Mouse (Mus musculus) adrenal gland, postnatal 0 days (tissue): ENCODE data around the gene Ap2m1. TPM values are rescaled to one million over a fixed set of nuclear protein-coding genes. Genes with fewer than 3 reads are reported as not detected.

ENCODE experiments used
- polyA plus RNA-seq: library from polyadenylated mRNA; unstranded; fragments of >200 nt; fragmentation: Nextera tagmentation; extraction: Ambion mirVana; gene quantifications from 2 replicates; pipeline ENCODE4 v1.2.1, GENCODE M21; 2015

Gene Ap2m1
- polyA plus RNA-seq, result 460 and 512 TPM in 2 replicates

DNA sequence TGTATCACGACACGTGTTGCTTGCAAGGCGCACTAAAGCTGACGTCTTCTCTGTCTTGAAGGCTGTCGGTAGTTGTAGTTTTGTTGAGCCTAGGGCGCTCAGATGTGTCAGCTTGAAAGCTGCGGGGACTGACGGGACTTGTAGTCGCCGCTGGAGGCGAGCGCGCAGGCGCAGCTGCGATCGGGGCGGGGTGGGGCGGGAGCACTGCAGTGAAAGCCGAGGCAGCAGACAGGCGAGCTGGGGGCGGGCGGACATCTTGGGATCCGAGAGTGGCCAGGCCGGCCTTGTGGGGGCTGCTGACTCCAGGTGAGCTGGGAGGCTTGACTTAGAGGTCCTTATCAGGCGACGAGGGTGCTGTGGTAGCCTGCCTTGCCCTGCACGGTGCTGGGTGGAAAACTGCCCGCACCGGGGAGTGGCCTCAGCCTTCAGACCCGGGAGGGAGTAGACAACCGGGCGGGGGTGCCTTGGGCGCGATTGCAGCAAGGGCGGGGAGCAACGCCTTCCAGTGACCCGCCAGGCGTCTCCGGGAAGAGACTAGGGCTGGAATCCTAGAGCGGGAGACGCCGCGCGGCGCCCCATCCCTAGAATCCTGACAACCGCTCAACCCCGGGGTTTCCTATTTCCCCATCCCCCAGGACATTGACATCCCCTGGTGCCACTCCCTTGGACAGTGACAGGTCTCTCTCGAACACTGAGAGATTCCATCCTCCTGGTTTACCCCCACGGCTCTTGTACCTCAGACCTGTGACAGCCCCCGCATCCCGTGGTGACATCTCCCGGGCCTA is at the start of gene Ap2m1:
TSS of gene Ap2m1 (plus strand) at position 183 of the 785 bp plus-strand sequence.

DNA sequence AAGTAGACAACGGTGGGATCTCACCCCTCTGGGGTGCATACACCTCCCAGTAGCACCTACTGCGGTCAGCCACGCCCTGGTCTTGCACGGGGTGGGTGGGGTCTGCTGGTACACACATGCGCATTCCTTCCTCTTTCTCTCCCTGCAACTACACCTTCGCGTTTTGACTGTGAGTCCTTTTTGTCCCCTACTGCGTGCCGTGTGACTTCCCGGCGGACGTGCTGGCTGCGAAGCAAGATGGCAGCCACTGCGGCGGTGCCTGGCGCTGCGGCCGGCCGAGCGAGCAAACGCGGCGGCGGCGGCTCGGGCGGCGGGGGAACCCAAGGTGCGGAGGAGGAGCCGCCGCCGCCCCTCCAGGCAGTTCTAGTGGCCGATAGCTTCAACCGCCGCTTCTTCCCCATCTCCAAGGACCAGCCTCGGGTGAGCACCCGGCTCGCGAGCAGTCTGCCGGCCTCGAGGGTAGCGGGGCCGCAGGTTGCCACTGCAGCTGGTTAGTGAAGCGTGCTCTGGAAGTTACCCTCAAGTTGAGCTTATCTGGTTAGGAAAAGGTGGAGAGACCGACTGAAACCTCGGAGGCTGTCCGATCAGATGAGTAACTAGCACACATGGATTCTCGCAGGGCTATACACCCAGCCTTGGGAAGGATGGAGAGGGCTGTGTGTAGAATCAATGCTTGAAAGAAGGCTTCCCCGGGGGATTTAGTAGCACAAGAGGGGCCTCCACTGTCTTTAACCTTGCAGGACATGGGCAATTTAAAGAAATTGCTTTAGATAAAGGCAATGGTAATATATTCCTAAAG is 36.4 kb upstream of the Ap2m1 start, which contains the start of gene Eif2b5:
TSS of gene Eif2b5 (plus strand) at position 141 of the 799 bp plus-strand sequence.

DNA sequence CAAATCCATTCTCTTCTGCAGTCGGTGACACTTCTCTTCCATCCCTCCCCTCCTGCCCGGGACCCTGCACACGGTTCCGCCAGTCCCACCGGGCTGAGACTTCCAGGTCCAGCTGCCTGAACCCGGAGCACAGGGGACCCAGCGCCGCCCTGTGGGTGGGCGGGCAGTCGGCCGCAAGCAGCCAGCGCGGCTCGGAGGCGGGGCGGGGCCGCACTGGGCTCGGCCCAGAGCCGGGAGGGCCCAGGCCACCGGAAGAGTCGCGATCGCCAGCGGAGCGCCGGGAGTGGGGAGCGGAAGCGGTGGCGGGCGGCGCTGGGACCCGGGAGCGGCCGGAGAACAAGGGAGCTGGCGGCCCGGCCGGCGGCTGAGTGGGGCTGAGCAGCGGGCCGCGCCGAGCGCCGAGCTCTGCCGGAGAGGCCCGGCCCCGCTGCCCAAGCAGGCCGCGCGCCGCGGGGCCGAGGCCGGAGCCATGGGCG is 18.5 kb upstream of the Ap2m1 start, which contains the start of gene Dvl3:
TSS of gene Dvl3 (plus strand) at position 257 of the 476 bp plus-strand sequence.

GRCm38 (mm10) chr16:20548096-20548948 is 13.0 kb downstream of the Ap2m1 start, which contains the start of gene Abcf3:
TSS of gene Abcf3 (plus strand) at chr16:20548577.

DNA sequence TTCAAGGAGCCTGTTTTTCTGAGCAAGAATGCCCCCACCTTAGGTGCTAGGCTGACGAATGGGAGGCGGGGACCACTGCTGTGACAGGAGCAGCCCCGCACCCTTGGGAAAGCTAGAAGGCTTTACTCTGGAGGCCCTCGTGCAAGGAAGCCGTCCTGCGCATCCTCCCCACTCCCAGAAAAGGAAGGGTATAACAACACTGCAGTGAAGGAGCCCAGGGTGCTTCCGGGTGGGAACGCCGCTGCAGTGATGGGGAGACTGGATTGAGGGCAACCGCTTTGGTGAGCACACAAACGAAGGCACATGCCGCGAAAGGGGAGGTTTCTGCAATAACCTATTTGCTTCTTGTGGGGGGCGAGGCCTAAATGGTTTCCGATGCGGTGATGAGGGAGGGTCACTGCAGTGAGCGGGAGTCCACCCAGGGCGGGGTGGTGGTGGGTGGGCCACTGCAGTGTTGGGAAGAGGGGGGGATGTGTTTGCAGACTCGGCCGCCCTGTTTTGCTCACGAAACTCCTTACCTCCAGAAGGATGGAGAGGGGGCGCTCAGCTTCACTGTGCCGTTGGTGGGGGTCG is 54.2 kb downstream of the Ap2m1 start, which contains the start of gene Vwa5b2:
TSS of gene Vwa5b2 (plus strand) at position 106 of the 573 bp plus-strand sequence.

Other genes with a start within 250 kb of the Ap2m1 start
- gene Parl, start 233.1 kb upstream of the Ap2m1 start, polyA plus RNA-seq, result 69.3 and 116 TPM in 2 replicates
- gene Cyp2ab1, start 210.1 kb upstream of the Ap2m1 start, polyA plus RNA-seq, result 0.08 TPM in 1 of 2 replicates, not detected in the other
- 32.8 and 40.6 TPM in 2 replicates for gene Abcc5, start 109.1 kb upstream of the Ap2m1 start, polyA plus RNA-seq
- 60.8 and 62.9 TPM in 2 replicates for gene Eif2b5, start 36.7 kb upstream of the Ap2m1 start, polyA plus RNA-seq
- 14.3 and 18.0 TPM in 2 replicates for gene Dvl3, start 18.5 kb upstream of the Ap2m1 start, polyA plus RNA-seq
- gene Abcf3, start 13.1 kb downstream of the Ap2m1 start, polyA plus RNA-seq, result 41.1 and 47.2 TPM in 2 replicates
- 5.4 and 9.7 TPM in 2 replicates for gene Vwa5b2, start 54.0 kb downstream of the Ap2m1 start, polyA plus RNA-seq
- 11.8 and 16.2 TPM in 2 replicates for gene Eef1akmt4, start 76.1 kb downstream of the Ap2m1 start, polyA plus RNA-seq
- not detected in 2 replicates for gene Gm49333, start 76.1 kb downstream of the Ap2m1 start, polyA plus RNA-seq
- 17.8 and 26.2 TPM in 2 replicates for gene Alg3, start 76.3 kb downstream of the Ap2m1 start, polyA plus RNA-seq
- 3.7 and 7.8 TPM in 2 replicates for gene Camk2n2, start 85.8 kb downstream of the Ap2m1 start, polyA plus RNA-seq
- gene Ece2, start 94.3 kb downstream of the Ap2m1 start, polyA plus RNA-seq, result 2.9 and 3.8 TPM in 2 replicates
- 156 and 204 TPM in 2 replicates for gene Psmd2, start 116.2 kb downstream of the Ap2m1 start, polyA plus RNA-seq
- 73.9 and 94.5 TPM in 2 replicates for gene Eif4g1, start 132.8 kb downstream of the Ap2m1 start, polyA plus RNA-seq
- 10.6 and 14.7 TPM in 2 replicates for gene Fam131a, start 157.8 kb downstream of the Ap2m1 start, polyA plus RNA-seq
- gene Polr2h, start 182.2 kb downstream of the Ap2m1 start, polyA plus RNA-seq, result 137 and 171 TPM in 2 replicates
- 13.3 and 27.2 TPM in 2 replicates for gene Clcn2, start 182.3 kb downstream of the Ap2m1 start, polyA plus RNA-seq
- 5.3 and 9.5 TPM in 2 replicates for gene Chrd, start 197.6 kb downstream of the Ap2m1 start, polyA plus RNA-seq
- 1.5 and 2.5 TPM in 2 replicates for gene Thpo, start 199.0 kb downstream of the Ap2m1 start, polyA plus RNA-seq